Mouse (Mus musculus): ENCODE results near the gene Trpm8.

GRCm38 (mm10) chr1:88287697-88287980 is 10.2 kb downstream of the Trpm8 start:
- peak; percentile 100 for TF ChIP-seq CTCF (conservative IDR thresholded peaks at IDR 0.05; ENCODE audit: low read length)
- no peak for TF ChIP-seq POU5F1 (IDR thresholded peaks at IDR 0.05; ENCODE audit: borderline replicate concordance, low read length)
- no peak for TF ChIP-seq NANOG (IDR thresholded peaks at IDR 0.05; ENCODE audit: borderline replicate concordance, low read length)

Data from E14TG2a.4 (cell line).